Mouse (Mus musculus) induced T-regulatory cell, adult 2 months (primary cell): ENCODE measurements around the gene Gm10717.
"Not testable (repeated sequence)": the region's sequence is repeated elsewhere in the genome, so short reads cannot be mapped to it uniquely, and the experiment has no call there.

Source experiments
- DNase-seq: peaks from one replicate; pipeline ENCODE4 v3.0.0-alpha.2; 2012; ENCODE audit warnings: low read depth

The Gm10717 gene

GRCm38 (mm10) chr9:3024912-3025467 is at the start of gene Gm10717:
Gm10717 (plus strand) TSS chr9:3025417.
- not testable (repeated sequence) for DNase-seq

DNA sequence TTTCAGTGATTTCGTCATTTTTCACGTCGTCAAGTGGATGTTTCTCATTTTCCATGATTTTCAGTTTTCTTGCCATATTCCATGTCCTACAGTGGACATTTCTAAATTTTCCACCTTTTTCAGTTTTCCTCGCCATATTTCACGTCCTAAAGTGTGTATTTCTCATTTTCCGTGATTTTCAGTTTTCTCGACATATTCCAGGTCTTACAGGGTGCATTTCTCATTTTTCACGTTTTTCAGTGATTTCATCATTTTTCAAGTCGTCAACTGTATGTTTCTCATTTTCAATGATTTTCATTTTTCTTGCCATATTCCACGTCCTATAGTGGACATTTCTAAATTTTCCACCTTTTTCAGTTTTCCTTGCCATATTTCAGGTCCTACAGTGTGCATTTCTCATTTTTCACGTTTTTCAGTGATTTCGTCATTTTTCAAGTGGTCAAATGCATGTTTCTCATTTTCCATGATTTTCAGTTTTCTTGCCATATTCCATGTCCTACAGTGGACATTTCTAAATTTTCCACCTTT is 24.7 kb upstream of the Gm10717 start, which contains the start of gene Gm10722:
Gene Gm10722 (plus strand): TSS at position 478 of the 528 bp plus-strand sequence.
- DNase-seq: peak; percentile 68

DNA sequence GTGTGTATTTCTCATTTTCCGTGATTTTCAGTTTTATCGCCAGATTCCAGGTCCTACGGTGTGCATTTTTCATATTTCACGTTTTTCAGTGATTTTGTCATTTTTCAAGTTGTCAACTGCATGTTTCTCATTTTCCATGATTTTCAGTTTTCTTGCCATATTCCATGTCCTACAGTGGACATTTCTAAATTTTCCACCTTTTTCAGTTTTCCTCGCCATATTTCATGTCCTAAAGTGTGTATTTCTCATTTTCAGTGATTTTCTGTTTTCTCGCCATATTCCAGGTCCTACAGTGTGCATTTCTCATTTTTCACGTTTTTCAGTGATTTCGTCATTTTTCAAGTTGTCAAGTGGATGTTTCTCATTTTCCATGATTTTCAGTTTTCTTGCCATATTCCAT is 24.2 kb upstream of the Gm10717 start:
- not testable (repeated sequence) for DNase-seq

GRCm38 (mm10) chr9:3001948-3002659 is 23.1 kb upstream of the Gm10717 start:
- peak; percentile 41 for DNase-seq

GRCm38 (mm10) chr9:3002794-3003396 is 22.3 kb upstream of the Gm10717 start, which contains the start of gene Gm11168:
Gm11168 (plus strand) TSS chr9:3003346.
- DNase-seq: not testable (repeated sequence)

DNA sequence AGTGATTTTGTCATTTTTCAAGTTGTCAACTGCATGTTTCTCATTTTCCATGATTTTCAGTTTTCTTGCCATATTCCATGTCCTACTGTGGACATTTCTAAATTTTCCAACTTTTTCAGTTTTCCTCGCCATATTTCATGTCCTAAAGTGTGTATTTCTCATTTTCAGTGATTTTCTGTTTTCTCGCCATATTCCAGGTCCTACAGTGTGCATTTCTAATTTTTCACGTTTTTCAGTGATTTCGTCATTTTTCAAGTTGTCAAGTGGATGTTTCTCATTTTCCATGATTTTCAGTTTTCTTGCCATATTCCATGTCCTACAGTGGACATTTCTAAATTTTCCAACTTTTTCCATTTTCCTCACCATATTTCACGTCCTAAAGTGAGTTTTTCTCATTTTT is 19.0 kb upstream of the Gm10717 start:
- not testable (repeated sequence) for DNase-seq

DNA sequence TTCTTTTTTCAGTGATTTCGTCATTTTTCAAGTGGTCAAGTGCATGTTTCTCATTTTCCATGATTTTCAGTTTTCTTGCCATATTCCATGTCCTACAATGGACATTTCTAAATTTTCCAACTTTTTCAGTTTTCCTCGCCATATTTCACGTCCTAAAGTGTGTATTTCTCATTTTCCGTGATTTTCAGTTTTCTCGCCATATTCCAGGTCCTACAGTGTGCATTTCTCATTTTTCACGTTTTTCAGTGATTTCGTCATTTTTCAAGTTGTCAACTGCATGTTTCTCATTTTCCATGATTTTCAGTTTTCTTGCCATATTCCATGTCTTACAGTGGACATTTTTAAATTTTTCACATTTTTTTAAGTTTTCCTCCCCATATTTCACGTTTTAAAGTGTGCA is 18.6 kb upstream of the Gm10717 start:
- not testable (repeated sequence) for DNase-seq

DNA sequence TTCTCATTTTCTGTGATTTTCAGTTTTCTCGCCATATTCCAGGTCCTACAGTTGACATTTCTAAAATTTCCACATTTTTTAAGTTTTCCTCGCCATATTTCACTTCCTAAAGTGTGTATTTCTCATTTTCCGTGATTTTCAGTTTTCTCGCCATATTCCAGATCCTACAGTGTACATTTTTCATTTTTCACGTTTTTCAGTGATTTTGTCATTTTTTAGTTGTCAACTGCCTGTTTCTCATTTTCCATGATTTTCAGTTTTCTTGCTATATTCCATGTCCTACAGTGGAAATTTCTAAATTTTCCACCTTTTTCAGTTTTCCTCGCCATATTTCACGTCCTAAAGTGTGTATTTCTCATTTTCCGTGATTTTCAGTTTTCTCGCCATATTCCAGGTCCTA is 17.9 kb upstream of the Gm10717 start:
- DNase-seq: peak; percentile 36

- DNase-seq: not testable (repeated sequence)
Measured at GRCm38 (mm10) chr9:3009331-3009730, 15.9 kb upstream of the Gm10717 start.

DNA sequence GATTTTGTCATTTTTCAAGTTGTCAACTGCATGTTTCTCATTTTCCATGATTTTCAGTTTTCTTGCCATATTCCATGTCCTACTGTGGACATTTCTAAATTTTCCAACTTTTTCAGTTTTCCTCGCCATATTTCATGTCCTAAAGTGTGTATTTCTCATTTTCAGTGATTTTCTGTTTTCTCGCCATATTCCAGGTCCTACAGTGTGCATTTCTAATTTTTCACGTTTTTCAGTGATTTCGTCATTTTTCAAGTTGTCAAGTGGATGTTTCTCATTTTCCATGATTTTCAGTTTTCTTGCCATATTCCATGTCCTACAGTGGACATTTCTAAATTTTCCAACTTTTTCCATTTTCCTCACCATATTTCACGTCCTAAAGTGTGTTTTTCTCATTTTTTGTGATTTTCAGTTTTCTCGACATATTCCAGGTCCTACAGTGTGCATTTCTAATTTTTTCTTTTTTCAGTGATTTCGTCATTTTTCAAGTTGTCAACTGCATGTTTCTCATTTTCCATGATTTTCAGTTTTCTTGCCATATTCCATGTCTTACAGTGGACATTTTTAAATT is 13.1 kb upstream of the Gm10717 start:
- not testable (repeated sequence) for DNase-seq

DNA sequence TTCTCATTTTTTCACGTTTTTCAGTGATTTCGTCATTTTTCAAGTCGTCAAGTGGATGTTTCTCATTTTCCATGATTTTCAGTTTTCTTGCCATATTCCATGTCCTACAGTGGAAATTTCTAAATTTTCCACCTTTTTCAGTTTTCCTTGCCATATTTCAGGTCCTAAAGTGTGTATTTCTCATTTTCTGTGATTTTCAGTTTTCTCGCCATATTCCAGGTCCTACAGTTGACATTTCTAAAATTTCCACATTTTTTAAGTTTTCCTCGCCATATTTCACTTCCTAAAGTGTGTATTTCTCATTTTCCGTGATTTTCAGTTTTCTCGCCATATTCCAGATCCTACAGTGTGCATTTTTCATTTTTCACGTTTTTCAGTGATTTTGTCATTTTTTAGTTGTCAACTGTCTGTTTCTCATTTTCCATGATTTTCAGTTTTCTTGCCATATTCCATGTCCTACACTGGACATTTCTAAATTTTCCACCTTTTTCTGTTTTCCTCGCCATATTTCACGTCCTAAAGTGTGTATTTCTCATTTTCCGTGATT is 12.4 kb upstream of the Gm10717 start, which contains the start of gene Gm10721:
Gene Gm10721 (plus strand): TSS at position 408 of the 547 bp plus-strand sequence.
- DNase-seq: not testable (repeated sequence)

DNA sequence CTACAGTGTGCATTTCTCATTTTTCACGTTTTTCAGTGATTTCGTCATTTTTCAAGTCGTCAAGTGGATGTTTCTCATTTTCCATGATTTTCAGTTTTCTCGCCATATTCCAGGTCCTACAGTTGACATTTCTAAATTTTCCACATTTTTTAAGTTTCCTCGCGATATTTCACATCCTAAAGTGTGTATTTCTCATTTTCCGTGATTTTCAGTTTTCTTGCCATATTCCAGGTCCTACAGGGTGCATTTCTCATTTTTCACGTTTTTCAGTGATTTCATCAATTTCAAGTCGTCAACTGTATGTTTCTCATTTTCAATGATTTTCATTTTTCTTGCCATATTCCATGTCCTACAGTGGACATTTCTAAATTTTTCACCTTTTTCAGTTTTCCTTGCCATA is 9.9 kb upstream of the Gm10717 start, which contains the start of gene Gm10720:
Gene Gm10720 (plus strand): TSS at position 301 of the 400 bp plus-strand sequence.
- not testable (repeated sequence) for DNase-seq

DNA sequence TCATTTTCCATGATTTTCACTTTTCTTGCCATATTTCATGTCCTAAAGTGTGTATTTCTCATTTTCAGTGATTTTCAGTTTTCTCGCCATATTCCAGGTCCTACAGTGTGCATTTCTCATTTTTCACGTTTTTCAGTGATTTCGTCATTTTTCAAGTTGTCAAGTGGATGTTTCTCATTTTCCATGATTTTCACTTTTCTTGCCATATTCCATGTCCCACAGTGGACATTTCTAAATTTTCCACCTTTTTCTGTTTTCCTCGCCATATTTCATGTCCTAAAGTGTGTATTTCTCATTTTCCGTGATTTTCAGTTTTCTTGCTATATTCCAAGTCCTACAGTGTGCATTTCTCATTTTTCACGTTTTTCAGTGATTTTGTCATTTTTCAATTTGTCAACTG is 9.3 kb upstream of the Gm10717 start:
- not testable (repeated sequence) for DNase-seq

DNA sequence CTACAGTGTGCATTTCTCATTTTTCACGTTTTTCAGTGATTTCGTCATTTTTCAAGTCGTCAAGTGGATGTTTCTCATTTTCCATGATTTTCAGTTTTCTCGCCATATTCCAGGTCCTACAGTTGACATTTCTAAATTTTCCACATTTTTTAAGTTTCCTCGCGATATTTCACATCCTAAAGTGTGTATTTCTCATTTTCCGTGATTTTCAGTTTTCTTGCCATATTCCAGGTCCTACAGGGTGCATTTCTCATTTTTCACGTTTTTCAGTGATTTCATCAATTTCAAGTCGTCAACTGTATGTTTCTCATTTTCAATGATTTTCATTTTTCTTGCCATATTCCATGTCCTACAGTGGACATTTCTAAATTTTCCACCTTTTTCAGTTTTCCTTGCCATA is 8.1 kb upstream of the Gm10717 start, which contains the start of gene Gm10719:
Gene Gm10719 (plus strand): TSS at position 301 of the 400 bp plus-strand sequence.
- not testable (repeated sequence) for DNase-seq

GRCm38 (mm10) chr9:3018944-3019343 is 6.3 kb upstream of the Gm10717 start:
- not testable (repeated sequence) for DNase-seq

DNA sequence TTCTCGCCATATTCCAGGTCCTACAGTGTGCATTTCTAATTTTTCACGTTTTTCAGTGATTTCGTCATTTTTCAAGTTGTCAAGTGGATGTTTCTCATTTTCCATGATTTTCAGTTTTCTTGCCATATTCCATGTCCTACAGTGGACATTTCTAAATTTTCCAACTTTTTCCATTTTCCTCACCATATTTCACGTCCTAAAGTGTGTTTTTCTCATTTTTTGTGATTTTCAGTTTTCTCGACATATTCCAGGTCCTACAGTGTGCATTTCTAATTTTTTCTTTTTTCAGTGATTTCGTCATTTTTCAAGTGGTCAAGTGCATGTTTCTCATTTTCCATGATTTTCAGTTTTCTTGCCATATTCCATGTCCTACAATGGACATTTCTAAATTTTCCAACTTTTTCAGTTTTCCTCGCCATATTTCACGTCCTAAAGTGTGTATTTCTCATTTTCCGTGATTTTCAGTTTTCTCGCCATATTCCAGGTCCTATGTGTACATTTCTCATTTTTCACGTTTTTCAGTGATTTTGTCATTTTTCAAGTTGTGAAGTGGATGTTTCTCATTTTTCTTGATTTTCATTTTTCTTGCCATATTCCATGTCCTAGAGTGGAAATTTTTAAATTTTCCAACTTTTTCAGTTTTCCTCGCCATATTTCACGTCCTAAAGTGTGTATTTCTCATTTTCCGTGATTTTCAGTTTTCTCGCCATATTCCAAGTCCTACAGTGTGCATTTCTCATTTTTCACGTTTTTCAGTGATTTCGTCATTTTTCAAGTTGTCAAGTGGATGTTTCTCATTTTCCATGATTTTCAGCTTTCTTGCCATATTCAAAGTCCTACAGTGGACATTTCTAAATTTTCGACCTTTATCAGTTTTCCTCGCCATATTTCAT is 5.1 kb upstream of the Gm10717 start:
- not testable (repeated sequence) for DNase-seq

DNA sequence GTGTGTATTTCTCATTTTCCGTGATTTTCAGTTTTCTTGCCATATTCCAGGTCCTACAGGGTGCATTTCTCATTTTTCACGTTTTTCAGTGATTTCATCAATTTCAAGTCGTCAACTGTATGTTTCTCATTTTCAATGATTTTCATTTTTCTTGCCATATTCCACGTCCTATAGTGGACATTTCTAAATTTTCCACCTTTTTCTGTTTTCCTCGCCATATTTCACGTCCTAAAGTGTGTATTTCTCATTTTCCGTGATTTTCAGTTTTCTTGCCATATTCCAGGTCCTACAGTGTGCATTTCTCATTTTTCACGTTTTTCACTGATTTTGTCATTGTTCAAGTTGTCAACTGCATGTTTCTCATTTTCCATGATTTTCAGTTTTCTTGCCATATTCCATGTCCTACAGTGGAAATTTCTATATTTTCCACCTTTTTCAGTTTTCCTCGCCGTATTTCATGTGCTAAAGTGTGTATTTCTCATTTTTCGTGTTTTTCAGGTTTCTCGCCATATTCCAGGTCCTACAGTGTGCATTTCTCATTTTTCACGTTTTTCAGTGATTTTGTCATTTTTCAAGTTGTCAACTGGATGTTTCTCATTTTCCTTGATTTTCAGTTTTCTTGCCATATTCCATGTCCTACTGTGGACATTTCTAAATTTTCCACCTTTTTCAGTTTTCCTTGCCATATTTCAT is 2.8 kb upstream of the Gm10717 start:
- DNase-seq: peak; percentile 40

DNA sequence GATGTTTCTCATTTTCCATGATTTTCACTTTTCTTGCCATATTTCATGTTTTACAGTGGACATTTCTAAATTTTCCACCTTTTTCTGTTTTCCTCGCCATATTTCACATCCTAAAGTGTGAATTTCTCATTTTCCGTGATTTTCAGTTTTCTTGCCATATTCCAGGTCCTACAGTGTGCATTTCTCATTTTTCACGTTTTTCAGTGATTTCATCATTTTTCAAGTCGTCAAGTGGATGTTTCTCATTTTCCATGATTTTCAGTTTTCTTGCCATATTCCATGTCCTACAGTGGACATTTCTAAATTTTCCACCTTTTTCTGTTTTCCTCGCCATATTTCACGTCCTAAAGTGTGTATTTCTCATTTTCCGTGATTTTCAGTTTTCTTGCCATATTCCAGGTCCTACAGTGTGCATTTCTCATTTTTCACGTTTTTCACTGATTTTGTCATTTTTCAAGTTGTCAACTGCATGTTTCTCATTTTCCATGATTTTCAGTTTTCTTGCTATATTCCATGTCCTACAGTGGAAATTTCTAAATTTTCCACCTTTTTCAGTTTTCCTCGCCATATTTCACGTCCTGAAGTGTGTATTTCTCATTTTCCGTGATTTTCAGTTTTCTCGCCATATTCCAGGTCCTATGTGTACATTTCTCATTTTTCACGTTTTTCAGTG is 1.8 kb upstream of the Gm10717 start, which contains the start of gene Gm10718:
Gene Gm10718 (plus strand): TSS at position 236 of the 673 bp plus-strand sequence.
- DNase-seq: not testable (repeated sequence)

DNA sequence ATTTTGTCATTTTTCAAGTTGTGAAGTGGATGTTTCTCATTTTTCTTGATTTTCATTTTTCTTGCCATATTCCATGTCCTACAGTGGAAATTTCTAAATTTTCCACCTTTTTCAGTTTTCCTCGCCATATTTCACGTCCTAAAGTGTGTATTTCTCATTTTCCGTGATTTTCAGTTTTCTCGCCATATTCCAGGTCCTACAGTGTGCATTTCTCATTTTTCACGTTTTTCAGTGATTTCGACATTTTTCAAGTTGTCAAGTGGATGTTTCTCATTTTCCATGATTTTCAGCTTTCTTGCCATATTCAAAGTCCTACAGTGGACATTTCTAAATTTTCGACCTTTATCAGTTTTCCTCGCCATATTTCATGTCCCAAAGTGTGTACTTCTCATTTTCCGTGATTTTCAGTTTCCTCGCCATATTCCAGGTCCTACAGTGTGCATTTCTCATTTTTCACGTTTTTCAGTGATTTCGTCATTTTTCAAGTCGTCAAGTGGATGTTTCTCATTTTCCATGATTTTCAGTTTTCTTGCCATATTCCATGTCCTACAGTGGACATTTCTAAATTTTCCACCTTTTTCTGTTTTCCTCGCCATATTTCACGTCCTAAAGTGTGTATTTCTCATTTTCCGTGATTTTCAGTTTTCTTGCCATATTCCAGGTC is 1.1 kb upstream of the Gm10717 start:
- DNase-seq: not testable (repeated sequence)
